Mouse (Mus musculus) limb, embryonic 14.5 days (tissue): Measurements from ENCODE around the gene Ubxn10. TPM values are rescaled to one million over a fixed set of nuclear protein-coding genes. Genes with fewer than 3 reads are reported as not detected.

Source experiments
- ATAC-seq: fragments of 200-750 bp; cut with Nextera tagmentation; 2 replicates; pipeline ENCODE4 v1.8.0; 2017; ENCODE audit warnings: low read depth, moderate number of reproducible peaks, moderate TSS enrichment; ENCODE audit not compliant: low FRiP score
- DNase-seq: peaks from one replicate; pipeline ENCODE4 v3.0.0-alpha.2; 2015; ENCODE audit warnings: low spot score
- H3K27ac ChIP-seq: fragments of 300-500 bp; sonication (generic); replicated peaks from 2 replicates; pipeline ENCODE4 v1.5.1; 2014; ENCODE audit warnings: low read depth, mild to moderate bottlenecking, low read length, moderate library complexity, mixed read lengths
- H3K27me3 ChIP-seq: fragments of 300-500 bp; sonication (generic); 2 replicates; pipeline ENCODE4 v1.6.1; 2014; ENCODE audit warnings: low read length, mixed read lengths; ENCODE audit not compliant: control insufficient read depth, insufficient read depth
- H3K36me3 ChIP-seq: fragments of 300-500 bp; sonication (generic); 2 replicates; pipeline ENCODE4 v1.6.1; 2014; ENCODE audit warnings: mild to moderate bottlenecking, low read length, moderate library complexity, mixed read lengths; ENCODE audit not compliant: control insufficient read depth, insufficient read depth
- H3K4me1 ChIP-seq: fragments of 300-500 bp; sonication (generic); 2 replicates; pipeline ENCODE4 v1.6.1; 2014; ENCODE audit warnings: antibody characterized with exemption, low read length, mixed read lengths; ENCODE audit not compliant: control insufficient read depth, insufficient read depth
- H3K4me2 ChIP-seq: fragments of 300-500 bp; sonication (generic); replicated peaks from 2 replicates; pipeline ENCODE4 v1.6.1; 2014; ENCODE audit warnings: low read depth, mild to moderate bottlenecking, low read length, moderate library complexity; ENCODE audit not compliant: severe bottlenecking
- H3K4me3 ChIP-seq: fragments of 300-500 bp; sonication (generic); replicated peaks from 2 replicates; pipeline ENCODE4 v1.5.1; 2014; ENCODE audit warnings: low read length
- H3K9ac ChIP-seq: fragments of 300-500 bp; sonication (generic); 2 replicates; pipeline ENCODE4 v1.6.1; 2014; ENCODE audit warnings: mild to moderate bottlenecking, low read depth, low read length, moderate library complexity; ENCODE audit not compliant: severe bottlenecking
- H3K9me3 ChIP-seq: fragments of 300-500 bp; sonication (generic); 2 replicates; pipeline ENCODE4 v1.6.1; 2016; ENCODE audit warnings: low read length; ENCODE audit not compliant: control insufficient read depth
- POLR2A ChIP-seq: fragments of 200-500 bp; IDR thresholded peaks from 2 replicates; pipeline ENCODE4 v1.8.0; 2012; ENCODE audit warnings: inconsistent platforms, mild to moderate bottlenecking, moderate library complexity, borderline replicate concordance; ENCODE audit not compliant: insufficient read depth, insufficient read length; ENCODE audit errors: extremely low read depth
- WGBS: fragments of 180-500 bp; shearing (Covaris S2); extraction: QIAGEN DNeasy Blood & Tissue Kit; methylation state at CpG from one replicate; pipeline ENCODE4 v1.1.7; 2014; 5-methylcytosine and 5-hydroxymethylcytosine counted together
- polyA plus RNA-seq, 2 experiments: library from polyadenylated mRNA; depleted of rRNA in 1 of 2; stranded (reverse) in 1 of 2; unstranded in 1 of 2; fragments of >200 nt; fragmentation: Nextera tagmentation in 1 of 2; extraction: Ambion mirVana in 1 of 2; gene quantifications; 2 replicates each; pipeline versions ENCODE4 v1.2.1 to v1.2.3; 2012 to 2014

The Ubxn10 gene
- polyA plus RNA-seq, 2 experiments: 0.88 to 1.0 TPM

DNA sequence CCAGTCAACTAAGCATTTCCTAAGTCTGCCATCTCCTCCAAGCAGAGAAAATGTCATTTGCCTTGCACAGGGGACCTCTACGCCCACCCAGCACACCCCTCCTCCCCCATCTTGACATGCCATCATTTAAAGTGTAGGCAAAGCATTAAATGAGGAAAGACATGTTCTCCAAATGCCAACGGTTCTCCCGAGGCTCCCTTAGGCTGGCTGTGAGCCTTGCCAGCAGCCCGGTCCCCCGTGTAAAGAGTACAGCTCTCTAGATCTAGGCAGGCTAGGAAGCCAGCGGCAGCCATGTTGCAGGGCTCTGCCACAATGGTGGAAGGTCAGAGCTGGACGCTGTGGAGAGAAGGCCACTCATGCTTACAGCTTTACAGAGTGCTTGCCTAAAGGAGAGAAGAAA, 27.0 kb downstream of the Ubxn10 start:
- WGBS: 75% methylated on average over 7 of the region's 7 CpGs
- no peak overlapping the region for H3K9ac ChIP-seq
- no peak for ATAC-seq

DNA sequence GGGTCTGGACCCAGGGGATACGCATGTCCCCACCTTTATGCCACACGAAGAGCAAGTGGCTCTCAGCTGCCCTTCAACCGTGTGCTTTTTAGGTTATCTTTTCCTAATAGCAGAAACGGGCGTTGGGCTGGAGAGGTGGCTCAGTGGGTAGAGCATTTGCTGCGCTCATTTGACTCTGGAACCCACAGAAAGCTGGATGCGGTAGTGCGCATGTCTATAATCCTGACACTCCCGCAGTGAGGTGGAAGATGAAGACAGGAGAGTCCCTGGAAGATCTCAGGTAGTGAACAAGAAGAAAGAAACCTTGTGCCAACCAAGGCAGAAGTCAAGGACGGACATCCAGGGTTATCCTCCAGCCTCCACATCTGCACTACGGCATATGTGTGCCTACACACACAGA, 27.7 kb downstream of the Ubxn10 start:
- ATAC-seq (no peak), DNase-seq (no peak)
- WGBS: 86% methylated on average over 11 of the region's 11 CpGs
- no peak overlapping the region for H3K9ac ChIP-seq
- H3K9me3 ChIP-seq: no peaks in the 10 kb centered on the region
- no peak overlapping the region for H3K4me3 ChIP-seq
- no peak overlapping the region for H3K4me2 ChIP-seq
- H3K4me1 ChIP-seq: no peaks in the 10 kb centered on the region
- H3K27ac ChIP-seq: no peak overlapping the region
- no peak for TF ChIP-seq POLR2A
- no peaks in the 10 kb centered on the region for H3K27me3 ChIP-seq
- H3K36me3 ChIP-seq: no peaks in the 10 kb centered on the region

More for the DNA sequence above, 27.0 kb downstream of the Ubxn10 start:
- TF ChIP-seq POLR2A: no peak
- H3K27me3 ChIP-seq: no peaks in the 10 kb centered on the region
- H3K4me2 ChIP-seq: no peak overlapping the region
- H3K4me1 ChIP-seq: no peaks in the 10 kb centered on the region
- H3K27ac ChIP-seq: no peak overlapping the region
- no peaks in the 10 kb centered on the region for H3K36me3 ChIP-seq
- no peak for DNase-seq
- H3K4me3 ChIP-seq: no peak overlapping the region
- no peaks in the 10 kb centered on the region for H3K9me3 ChIP-seq

DNA sequence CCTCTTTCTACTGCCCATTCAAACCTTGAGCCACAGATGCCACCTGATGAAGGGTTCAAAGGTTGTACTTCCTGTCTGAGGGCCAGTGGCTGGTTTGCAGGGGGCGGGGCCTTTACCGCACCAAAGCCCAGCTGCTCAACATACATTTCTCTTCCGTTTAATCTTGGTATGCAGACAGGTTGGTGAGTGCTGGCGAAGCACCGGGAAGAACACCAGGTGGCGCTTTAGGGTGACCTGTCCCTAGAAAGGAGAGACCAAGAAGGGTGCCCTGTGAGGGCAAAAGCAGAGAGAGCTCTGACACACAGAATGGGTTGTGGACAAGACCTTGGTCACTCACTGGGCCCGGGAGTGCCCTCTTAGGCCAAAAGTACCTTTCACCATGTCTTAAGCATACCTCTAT, 28.3 kb downstream of the Ubxn10 start:
- Histone ChIP-seq H3K4me1 (no peaks in the 10 kb centered on the region), H3K4me3 (no peak overlapping the region), H3K27me3 (no peaks in the 10 kb centered on the region), H3K9me3 (no peaks in the 10 kb centered on the region), H3K4me2 (no peak overlapping the region), H3K36me3 (no peaks in the 10 kb centered on the region), H3K27ac (no peak overlapping the region), H3K9ac (no peak overlapping the region)
- no peak for TF ChIP-seq POLR2A
- DNase-seq: peak; percentile 49
- no peak for ATAC-seq
- 12% methylated on average over 7 of the region's 7 CpGs for WGBS

DNA sequence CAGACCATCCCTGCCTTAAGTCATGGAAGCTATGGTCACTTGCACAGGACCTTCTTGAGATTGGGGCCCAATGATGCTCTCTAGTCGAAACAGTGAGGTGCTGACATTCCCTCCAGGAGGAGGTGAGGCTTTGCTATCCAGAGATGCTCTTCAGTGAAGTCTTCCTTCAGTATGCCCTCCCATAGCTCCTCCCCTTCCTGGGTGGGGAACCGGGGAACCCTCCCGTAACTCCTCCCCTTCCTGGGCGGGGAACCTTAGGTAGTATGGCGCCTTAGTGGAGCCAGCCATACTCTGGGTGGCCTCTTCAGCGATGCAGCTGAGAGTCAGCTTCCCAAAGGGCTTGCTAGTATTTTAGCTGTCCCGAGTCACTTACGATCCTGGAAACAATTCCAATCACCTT, 30.3 kb downstream of the Ubxn10 start:
- TF ChIP-seq POLR2A: no peak
- H3K4me3 ChIP-seq: no peak overlapping the region
- no peak overlapping the region for H3K9ac ChIP-seq
- no peaks in the 10 kb centered on the region for H3K27me3 ChIP-seq
- WGBS: 85% methylated on average over 8 of the region's 8 CpGs
- no peak overlapping the region for H3K27ac ChIP-seq
- DNase-seq (no peak), ATAC-seq (no peak)
- no peaks in the 10 kb centered on the region for H3K4me1 ChIP-seq
- no peaks in the 10 kb centered on the region for H3K9me3 ChIP-seq
- H3K4me2 ChIP-seq: no peak overlapping the region
- H3K36me3 ChIP-seq: no peaks in the 10 kb centered on the region

DNA sequence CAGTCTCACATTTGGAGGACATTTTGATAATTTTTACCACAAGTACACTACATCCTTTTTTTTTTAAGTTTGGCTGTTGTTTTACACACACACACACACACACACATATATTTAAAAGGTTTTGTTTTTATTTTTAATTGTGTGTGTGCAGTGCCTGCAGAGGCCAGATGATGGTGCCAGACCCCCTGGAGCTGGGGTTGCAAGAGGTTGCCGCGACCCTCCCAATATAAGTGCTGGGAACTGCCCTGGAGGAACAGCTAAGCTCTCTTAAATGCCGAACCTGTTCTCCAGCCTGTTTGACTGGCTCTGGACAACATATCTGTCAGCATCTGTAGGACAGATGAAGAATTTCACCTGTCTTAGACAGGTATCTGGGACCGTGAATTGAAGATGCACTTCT, 32.8 kb downstream of the Ubxn10 start:
- no peak for ATAC-seq
- no peaks in the 10 kb centered on the region for H3K36me3 ChIP-seq
- H3K4me3 ChIP-seq: no peak overlapping the region
- 67% methylated on average over 4 of the region's 4 CpGs for WGBS
- no peak for TF ChIP-seq POLR2A
- no peak overlapping the region for H3K27ac ChIP-seq
- no peaks in the 10 kb centered on the region for H3K27me3 ChIP-seq
- H3K4me1 ChIP-seq: no peaks in the 10 kb centered on the region
- no peak for DNase-seq
- H3K9me3 ChIP-seq: no peaks in the 10 kb centered on the region
- no peak overlapping the region for H3K4me2 ChIP-seq
- no peak overlapping the region for H3K9ac ChIP-seq

DNA sequence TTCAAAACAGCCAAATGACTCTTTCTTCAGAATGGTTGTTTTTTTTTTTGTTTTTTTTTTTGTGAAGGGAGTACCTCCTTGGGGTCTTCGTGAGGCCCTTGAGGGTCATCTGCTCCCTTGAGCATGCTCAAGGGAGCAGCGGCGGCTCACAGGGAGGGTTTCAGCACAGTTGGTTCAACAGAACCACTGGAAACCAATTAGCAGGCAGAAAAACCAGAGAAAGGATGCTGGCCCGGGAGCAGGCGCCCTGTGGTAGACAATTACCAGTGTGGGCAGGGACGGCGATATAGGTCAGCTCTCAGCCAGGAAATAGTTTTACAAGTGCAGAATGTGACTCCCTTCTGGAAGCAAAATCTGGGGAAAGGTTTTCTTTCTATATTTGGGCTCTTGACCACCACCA, 33.4 kb downstream of the Ubxn10 start:
- no peaks in the 10 kb centered on the region for H3K27me3 ChIP-seq
- H3K4me3 ChIP-seq: no peak overlapping the region
- ATAC-seq: no peak
- H3K27ac ChIP-seq: no peak overlapping the region
- WGBS: 43% methylated on average over 7 of the region's 7 CpGs
- no peaks in the 10 kb centered on the region for H3K9me3 ChIP-seq
- no peak overlapping the region for H3K4me2 ChIP-seq
- no peaks in the 10 kb centered on the region for H3K36me3 ChIP-seq
- no peak for TF ChIP-seq POLR2A
- DNase-seq: no peak
- H3K4me1 ChIP-seq: no peaks in the 10 kb centered on the region
- H3K9ac ChIP-seq: no peak overlapping the region
